Mouse (Mus musculus) stomach, embryonic 15.5 days (tissue): ENCODE measurements around the gene Slc18b1. TPM values are rescaled to one million over a fixed set of nuclear protein-coding genes. Genes with fewer than 3 reads are reported as not detected.
"Not testable (repeated sequence)": the region's sequence is repeated elsewhere in the genome, so short reads cannot be mapped to it uniquely, and the experiment has no call there.

ENCODE experiments used
- ATAC-seq: fragments of 200-750 bp; cut with Nextera tagmentation; 2 replicates; pipeline ENCODE4 v1.8.0; 2017; ENCODE audit warnings: low read depth, moderate number of reproducible peaks, moderate TSS enrichment; ENCODE audit not compliant: insufficient read depth, low FRiP score
- H3K27ac ChIP-seq: fragments of 300-500 bp; sonication (generic); 2 replicates; pipeline ENCODE4 v1.5.1; 2015; ENCODE audit warnings: mild to moderate bottlenecking, inconsistent platforms
- H3K27me3 ChIP-seq: fragments of 300-500 bp; sonication (generic); replicated peaks from 2 replicates; pipeline ENCODE4 v1.6.1; 2015; ENCODE audit warnings: inconsistent platforms
- H3K36me3 ChIP-seq: fragments of 300-500 bp; sonication (generic); 2 replicates; pipeline ENCODE4 v1.6.1; 2015; ENCODE audit warnings: inconsistent platforms
- H3K4me1 ChIP-seq: fragments of 300-500 bp; sonication (generic); 2 replicates; pipeline ENCODE4 v1.6.1; 2015; ENCODE audit warnings: inconsistent platforms
- H3K4me2 ChIP-seq: fragments of 300-500 bp; sonication (generic); 2 replicates; pipeline ENCODE4 v1.6.1; 2015; ENCODE audit warnings: mild to moderate bottlenecking, inconsistent platforms
- H3K4me3 ChIP-seq: fragments of 300-500 bp; sonication (generic); replicated peaks from 2 replicates; pipeline ENCODE4 v1.5.1; 2015; ENCODE audit warnings: inconsistent platforms
- H3K9ac ChIP-seq: fragments of 300-500 bp; sonication (generic); 2 replicates; pipeline ENCODE4 v1.6.1; 2015; ENCODE audit warnings: inconsistent platforms
- H3K9me3 ChIP-seq: fragments of 300-500 bp; sonication (generic); 2 replicates; pipeline ENCODE4 v1.6.1; 2016; ENCODE audit warnings: inconsistent platforms
- WGBS: fragments of 180-500 bp; shearing (Covaris S2); methylation state at CpG from one replicate; pipeline ENCODE4 v1.1.7; 2015; 5-methylcytosine and 5-hydroxymethylcytosine counted together
- polyA plus RNA-seq: library from polyadenylated mRNA; unstranded; fragments of >200 nt; fragmentation: Nextera tagmentation; extraction: Ambion mirVana; gene quantifications from 2 replicates; pipeline ENCODE4 v1.2.1, GENCODE M21; 2015

Gene Slc18b1
- polyA plus RNA-seq, result 14.8 and 19.8 TPM in 2 replicates

GRCm38 (mm10) chr10:23796551-23797503 lies at the start of gene Slc18b1:
TSS of gene Slc18b1 (plus strand) at chr10:23796986.
- peak within 1 kb of the TSS; percentile 80 for H3K9ac ChIP-seq
- WGBS, result 6% methylated on average over 43 of the region's 43 CpGs

DNA sequence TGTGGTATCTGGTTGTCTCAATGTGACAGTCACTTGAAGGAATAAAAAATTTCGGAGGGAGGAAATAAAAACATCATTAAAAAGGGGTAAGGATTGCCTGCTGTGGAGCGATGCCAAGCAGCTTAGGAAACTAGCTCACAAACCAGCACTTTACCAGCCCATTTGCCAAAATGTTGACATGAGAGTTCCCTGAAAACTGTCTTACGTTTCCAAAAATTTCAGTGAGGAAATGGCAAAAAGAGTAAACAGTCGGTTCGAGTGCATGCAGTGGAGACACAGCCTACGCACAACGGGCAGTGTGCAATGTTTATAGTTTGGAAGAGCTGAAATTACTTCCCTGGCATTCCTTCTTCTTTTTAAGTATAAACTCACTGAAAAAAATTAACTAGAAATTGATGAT lies 42.6 kb upstream of the Slc18b1 start:
- no peak overlapping the region for H3K4me3 ChIP-seq
- 40% methylated on average over 7 of the region's 7 CpGs for whole genome bisulfite sequencing
- H3K27ac ChIP-seq, result no peak overlapping the region
- H3K27me3 ChIP-seq, result no peaks in the 10 kb centered on the region
- no peak overlapping the region for H3K9ac ChIP-seq
- H3K4me1 ChIP-seq, result no peaks in the 10 kb centered on the region
- no peak overlapping the region for H3K4me2 ChIP-seq
- no peaks in the 10 kb centered on the region for H3K9me3 ChIP-seq
- H3K36me3 ChIP-seq, result no peaks in the 10 kb centered on the region
- ATAC-seq, result no peak

More at GRCm38 (mm10) chr10:23796551-23797503, at the start of gene Slc18b1:
- Histone ChIP-seq H3K27me3 (no peaks in the 10 kb centered on the region), H3K4me1 (no peaks in the 10 kb centered on the region), H3K27ac (peak within 1 kb of the TSS; percentile 48; the same call in 1 of the 2 replicates), H3K9me3 (no peaks in the 10 kb centered on the region), H3K4me3 (peak within 1 kb of the TSS; percentile 69), H3K4me2 (peak within 1 kb of the TSS; percentile 56), H3K36me3 (peaks cover 4% of the 10 kb centered on the region; the same call in 1 of the 2 replicates)
- peak; percentile 57; the same call in 1 of the 2 replicates for ATAC-seq

DNA sequence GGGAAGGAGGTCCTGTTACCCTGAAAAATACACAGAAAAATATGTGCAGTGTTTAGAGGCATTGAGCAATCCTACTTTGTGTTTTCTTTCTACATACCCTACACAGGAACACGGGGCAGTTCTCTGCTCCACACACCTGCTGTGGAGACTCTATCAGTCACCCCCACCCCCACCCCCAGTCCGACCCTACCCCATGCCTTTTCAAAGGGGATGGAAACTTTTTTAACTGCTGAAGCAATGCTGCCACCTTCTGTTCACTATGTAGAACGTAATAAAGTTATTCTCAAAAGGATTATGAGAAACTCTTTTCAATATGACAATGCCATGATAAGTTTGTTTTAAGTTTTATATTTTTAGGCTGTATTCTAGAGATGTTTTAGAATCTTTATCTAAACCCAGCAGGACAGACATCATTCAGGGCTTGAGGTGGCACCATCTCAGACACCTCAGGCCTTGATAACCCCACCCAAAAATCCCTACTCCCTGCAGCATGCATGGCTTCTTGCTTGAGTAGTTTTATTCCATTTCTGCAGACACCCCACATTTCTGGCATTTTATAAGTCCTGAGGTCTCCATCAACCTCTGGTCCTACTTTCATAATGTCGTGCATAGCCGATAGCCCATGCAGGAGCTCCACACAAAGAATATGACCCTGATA lies 19.4 kb upstream of the Slc18b1 start:
- ATAC-seq, result no peak
- WGBS, result 30% methylated on average over 5 of the region's 5 CpGs
- Histone ChIP-seq H3K4me1 (no peaks in the 10 kb centered on the region), H3K27me3 (no peaks in the 10 kb centered on the region), H3K4me2 (no peak overlapping the region), H3K9me3 (no peaks in the 10 kb centered on the region), H3K36me3 (no peaks in the 10 kb centered on the region), H3K27ac (no peak overlapping the region), H3K4me3 (no peak overlapping the region), H3K9ac (no peak overlapping the region)

GRCm38 (mm10) chr10:23780539-23781275 lies 16.1 kb upstream of the Slc18b1 start:
- Histone ChIP-seq H3K4me3 (no peak overlapping the region), H3K27ac (no peak overlapping the region), H3K4me1 (0 out of 2 replicates have a peak, but pooled peaks cover 9% of the 10 kb centered on the region), H3K36me3 (peaks cover 10% of the 10 kb centered on the region), H3K27me3 (no peaks in the 10 kb centered on the region), H3K9ac (no peak overlapping the region), H3K4me2 (no peak overlapping the region), H3K9me3 (no peaks in the 10 kb centered on the region)
- 79% methylated on average over 6 of the region's 6 CpGs for WGBS
- no peak for ATAC-seq

DNA sequence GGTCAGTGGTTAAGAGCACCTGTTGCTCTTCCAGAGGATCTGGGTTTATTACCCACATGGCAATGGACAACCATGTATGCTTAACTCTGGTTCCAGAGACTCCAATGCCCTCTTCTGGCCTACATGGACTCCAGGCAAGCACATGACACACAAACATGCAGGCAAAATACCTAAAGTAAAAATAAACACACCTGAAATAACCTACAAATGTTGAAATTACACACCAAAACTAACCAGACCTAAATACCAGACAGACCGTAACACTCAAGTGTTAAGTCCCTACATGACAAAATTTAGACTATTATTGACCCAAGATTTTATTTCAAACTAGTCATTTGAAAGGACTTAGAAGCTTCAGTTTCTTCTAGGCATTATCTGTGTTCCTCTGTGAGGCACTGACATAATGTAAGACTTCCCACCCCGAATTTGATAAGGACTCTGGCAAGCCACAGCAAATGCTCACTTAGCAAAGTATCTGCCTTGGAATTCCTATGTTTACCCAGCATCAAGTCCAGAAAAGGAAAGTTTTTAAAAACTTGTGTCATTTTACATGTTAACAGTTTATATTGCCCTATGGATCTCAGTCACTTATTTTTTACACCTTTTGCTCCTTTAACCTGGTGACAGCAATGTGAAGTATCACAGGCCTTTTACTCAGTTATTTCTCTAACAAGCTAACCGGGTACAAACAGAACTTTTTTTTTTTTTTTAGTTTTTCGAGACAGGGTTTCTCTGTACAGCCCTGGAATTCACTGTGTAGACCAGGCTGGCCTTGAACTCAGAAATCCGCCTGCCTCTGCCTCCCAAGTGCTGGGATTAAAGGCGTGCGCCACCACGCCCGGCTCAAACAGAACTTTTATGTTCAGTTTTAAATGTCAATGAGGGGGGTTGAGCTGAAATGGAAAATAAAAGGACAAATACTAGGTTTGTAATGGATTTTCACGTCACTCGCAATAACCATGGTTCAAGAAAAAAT lies 14.7 kb upstream of the Slc18b1 start:
- H3K27me3 ChIP-seq, result no peaks in the 10 kb centered on the region
- WGBS, result 72% methylated on average over 11 of the region's 11 CpGs

GRCm38 (mm10) chr10:23782855-23783492 lies 13.8 kb upstream of the Slc18b1 start:
- H3K4me1 ChIP-seq, result peaks cover 15% of the 10 kb centered on the region; the same call in 1 of the 2 replicates
- H3K9me3 ChIP-seq, result no peaks in the 10 kb centered on the region
- H3K27me3 ChIP-seq, result no peaks in the 10 kb centered on the region
- no peak overlapping the region for H3K27ac ChIP-seq
- peaks cover 10% of the 10 kb centered on the region for H3K36me3 ChIP-seq
- no peak for ATAC-seq
- no peak overlapping the region for H3K4me3 ChIP-seq
- no peak overlapping the region for H3K4me2 ChIP-seq
- 42% methylated on average over 2 of the region's 2 CpGs for WGBS
- no peak overlapping the region for H3K9ac ChIP-seq

More for the DNA sequence above, 14.7 kb upstream of the Slc18b1 start:
- no peak overlapping the region for H3K4me3 ChIP-seq
- H3K27ac ChIP-seq, result no peak overlapping the region
- ATAC-seq, result no peak
- H3K9me3 ChIP-seq, result no peaks in the 10 kb centered on the region
- H3K36me3 ChIP-seq, result peaks cover 10% of the 10 kb centered on the region
- peaks cover 15% of the 10 kb centered on the region; the same call in 1 of the 2 replicates for H3K4me1 ChIP-seq
- no peak overlapping the region for H3K4me2 ChIP-seq
- no peak overlapping the region for H3K9ac ChIP-seq

DNA sequence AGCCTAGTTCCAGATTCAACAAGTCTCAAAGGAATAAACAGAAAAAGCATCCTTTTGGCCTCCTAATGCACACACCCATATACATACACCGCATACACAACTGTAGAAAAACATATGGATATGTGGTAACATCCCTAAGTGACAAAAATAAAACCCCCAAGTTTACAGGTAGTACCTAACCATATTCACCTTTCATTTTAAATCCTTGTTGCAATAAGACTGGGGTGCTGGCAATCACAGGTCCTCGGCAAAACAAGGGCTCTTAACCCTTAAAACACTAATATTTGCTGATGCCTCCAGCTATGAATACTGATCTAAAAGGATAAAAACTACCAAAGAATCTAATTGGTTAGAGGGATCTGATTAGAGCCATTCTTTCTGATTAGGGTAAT lies 13.3 kb upstream of the Slc18b1 start:
- no peaks in the 10 kb centered on the region for H3K27me3 ChIP-seq
- no peak overlapping the region for H3K4me3 ChIP-seq
- ATAC-seq, result no peak
- H3K4me1 ChIP-seq, result peaks cover 20% of the 10 kb centered on the region
- H3K27ac ChIP-seq, result no peak overlapping the region
- no peak overlapping the region for H3K4me2 ChIP-seq
- no peaks in the 10 kb centered on the region for H3K9me3 ChIP-seq
- WGBS, result 29% methylated on average over 2 of the region's 2 CpGs
- no peak overlapping the region for H3K9ac ChIP-seq
- H3K36me3 ChIP-seq, result peaks cover 10% of the 10 kb centered on the region

DNA sequence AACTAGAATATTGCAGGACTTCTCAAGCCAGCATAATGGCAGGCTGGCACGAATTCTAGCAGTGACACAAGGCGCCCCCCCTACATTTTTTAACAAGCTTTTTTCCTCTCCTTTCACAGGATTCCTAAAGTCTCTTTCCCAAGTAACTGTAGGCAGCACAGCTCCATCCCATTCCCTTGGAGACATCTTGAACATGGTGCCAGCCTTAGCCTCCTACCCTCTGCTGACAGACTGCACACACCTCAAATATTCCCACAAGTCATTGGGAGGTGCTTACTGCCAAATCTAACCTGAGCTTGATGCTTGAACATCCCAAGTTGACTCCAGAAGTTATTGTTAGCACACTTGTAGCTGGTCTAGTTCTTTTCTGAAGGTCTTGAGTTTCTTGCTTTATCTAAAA lies 12.7 kb upstream of the Slc18b1 start:
- 0 out of 2 replicates have a peak overlapping the region, but pooled peaks have one; percentile 27 for H3K4me2 ChIP-seq
- peaks cover 10% of the 10 kb centered on the region for H3K36me3 ChIP-seq
- 59% methylated on average over 2 of the region's 2 CpGs for WGBS
- H3K9me3 ChIP-seq, result no peaks in the 10 kb centered on the region
- no peaks in the 10 kb centered on the region for H3K27me3 ChIP-seq
- no peak overlapping the region for H3K9ac ChIP-seq
- 0 out of 2 replicates have a peak overlapping the region, but pooled peaks have one; percentile 1 for H3K27ac ChIP-seq
- peaks cover 22% of the 10 kb centered on the region for H3K4me1 ChIP-seq
- no peak overlapping the region for H3K4me3 ChIP-seq
- no peak for ATAC-seq

DNA sequence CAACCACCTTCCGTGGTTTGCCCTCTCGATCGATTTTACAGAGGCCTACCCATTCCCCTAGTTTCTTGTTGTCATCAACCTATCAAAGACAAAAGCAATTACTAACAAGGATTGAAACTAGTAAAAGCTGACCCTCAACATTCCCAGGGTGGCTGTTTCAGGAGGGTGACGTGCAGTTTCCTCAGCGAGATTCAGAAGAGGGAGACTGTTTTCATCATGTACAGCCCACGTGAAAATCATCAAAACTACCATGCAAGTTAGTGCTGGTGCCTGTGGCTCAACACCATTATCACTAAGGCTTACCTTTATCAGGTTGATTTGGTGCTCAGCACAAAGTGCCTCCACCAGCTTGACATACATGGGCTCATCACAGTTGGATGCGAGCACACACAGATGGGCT lies 11.2 kb upstream of the Slc18b1 start:
- Histone ChIP-seq H3K9ac (peak overlapping the region; percentile 9; the same call in 1 of the 2 replicates), H3K4me3 (peak overlapping the region; percentile 97), H3K4me2 (peak overlapping the region; percentile 63), H3K4me1 (peaks cover 22% of the 10 kb centered on the region), H3K36me3 (peaks cover 10% of the 10 kb centered on the region)
- H3K27me3 ChIP-seq, H3K9me3 ChIP-seq, ATAC-seq, H3K27ac ChIP-seq: not testable (repeated sequence)
- WGBS, result 50% methylated on average over 7 of the region's 7 CpGs

DNA sequence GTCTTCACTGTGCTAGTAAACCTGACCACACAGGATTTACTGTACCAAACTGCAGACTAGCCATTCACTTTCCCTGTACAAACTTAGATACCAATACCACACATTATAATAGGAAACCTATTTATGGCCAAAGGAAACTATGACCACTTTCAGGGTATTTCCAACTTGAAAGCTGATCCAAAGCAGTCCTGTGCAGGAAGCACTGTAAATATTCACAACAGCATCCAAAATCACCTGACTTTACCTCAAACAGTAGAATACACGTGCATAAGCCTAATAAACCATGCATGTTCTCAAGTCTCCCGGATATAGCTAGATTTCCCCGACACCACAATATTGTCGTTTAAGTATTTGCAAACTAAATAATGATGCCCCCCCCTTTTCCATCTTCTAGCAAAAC lies 10.7 kb upstream of the Slc18b1 start:
- Histone ChIP-seq H3K4me2 (peak overlapping the region; percentile 63), H3K4me1 (peaks cover 22% of the 10 kb centered on the region), H3K27me3 (no peaks in the 10 kb centered on the region), H3K9ac (peak overlapping the region; percentile 96), H3K27ac (peak overlapping the region; percentile 79; the same call in 1 of the 2 replicates), H3K9me3 (no peaks in the 10 kb centered on the region), H3K36me3 (peaks cover 10% of the 10 kb centered on the region), H3K4me3 (peak overlapping the region; percentile 97)
- WGBS, result 0% methylated on average over 4 of the region's 4 CpGs
- ATAC-seq, result no peak
